Mouse (Mus musculus) right cerebral cortex, postnatal 4 days (tissue): ENCODE data around the gene Gm43552.
"Not testable (repeated sequence)": the region's sequence is repeated elsewhere in the genome, so short reads cannot be mapped to it uniquely, and the experiment has no call there.

ENCODE experiments used
- DNase-seq: peaks from one replicate; pipeline ENCODE4 v3.0.0-alpha.2; 2022

The Gm43552 gene

DNA sequence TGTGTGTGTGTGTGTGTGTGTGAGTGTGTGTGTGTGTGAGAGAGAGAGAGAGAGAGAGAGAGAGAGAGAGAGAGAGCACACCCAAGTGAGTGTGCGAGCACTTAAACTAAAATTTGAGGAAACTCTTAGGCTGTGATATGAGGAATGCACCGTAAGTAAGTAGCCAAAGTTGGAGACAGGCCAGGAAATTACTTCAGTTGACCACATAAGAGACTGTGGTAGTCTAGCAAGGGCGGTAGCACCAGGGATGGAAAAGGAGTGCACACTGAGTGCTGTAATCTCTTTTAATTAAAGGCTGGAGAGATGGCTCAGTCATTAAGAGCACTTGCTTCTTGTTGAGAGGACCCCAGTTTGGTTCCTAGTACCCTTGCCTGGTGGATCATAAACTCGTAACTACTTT, 2.8 kb downstream of the Gm43552 start:
- DNase-seq = no peak

DNA sequence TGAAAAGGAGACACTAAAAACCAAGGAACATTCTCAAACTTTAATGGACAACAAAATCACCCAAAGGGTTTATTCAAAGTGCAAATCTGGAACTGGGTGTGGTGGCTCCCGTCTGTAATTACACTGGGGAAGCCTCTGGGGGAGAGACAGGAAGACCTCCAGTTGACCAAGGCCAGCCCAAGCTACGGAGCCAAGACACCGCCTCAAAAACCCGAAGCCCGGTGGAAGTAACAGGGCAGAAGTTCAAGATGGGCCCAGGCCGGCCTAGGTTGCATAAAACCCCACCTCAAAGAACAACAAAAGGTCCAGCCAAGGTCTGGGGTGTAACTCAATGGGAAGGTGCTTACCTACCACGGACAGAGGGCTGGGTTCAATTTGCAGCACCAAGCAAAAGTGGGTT, 3.9 kb downstream of the Gm43552 start:
- DNase-seq = no peak

DNA sequence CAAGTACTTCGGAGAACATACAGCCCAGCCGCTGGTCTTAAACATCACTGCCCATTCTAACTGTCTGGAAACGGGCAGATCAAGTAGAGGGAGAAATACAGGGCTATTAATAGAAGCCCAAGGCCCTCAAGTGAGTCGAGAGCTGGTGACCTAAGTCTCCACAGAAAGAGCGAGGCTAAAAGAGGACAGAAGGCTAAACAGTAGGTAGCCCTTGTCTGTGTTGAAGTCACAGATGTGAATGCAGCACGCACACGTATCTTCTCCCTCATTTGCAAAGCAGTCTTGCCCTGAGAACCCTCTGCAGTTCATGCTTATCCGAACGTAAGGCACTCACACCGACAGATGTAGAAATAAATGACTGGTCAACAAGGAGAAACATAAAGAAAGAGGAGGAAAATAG, 5.3 kb downstream of the Gm43552 start:
- no peak for DNase-seq

DNA sequence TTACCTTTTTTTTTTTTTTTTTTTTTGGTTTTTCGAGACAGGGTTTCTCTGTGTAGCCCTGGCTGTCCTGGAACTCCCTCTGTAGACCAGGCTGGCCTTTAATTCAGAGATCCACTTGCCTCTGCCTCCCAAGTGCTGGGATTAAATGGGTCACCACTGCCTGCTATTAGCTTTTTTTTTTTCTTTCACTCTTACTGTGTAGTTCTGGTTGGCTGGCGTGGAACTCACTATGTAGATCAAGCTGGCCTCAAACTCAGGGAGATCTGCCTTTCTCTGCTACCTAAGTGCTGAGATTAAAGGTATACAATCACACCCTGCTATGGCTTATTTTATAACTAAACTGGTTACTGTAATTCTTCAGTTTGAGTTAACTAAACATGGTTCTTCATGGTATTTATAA, 6.1 kb downstream of the Gm43552 start:
- no peak for DNase-seq

DNA sequence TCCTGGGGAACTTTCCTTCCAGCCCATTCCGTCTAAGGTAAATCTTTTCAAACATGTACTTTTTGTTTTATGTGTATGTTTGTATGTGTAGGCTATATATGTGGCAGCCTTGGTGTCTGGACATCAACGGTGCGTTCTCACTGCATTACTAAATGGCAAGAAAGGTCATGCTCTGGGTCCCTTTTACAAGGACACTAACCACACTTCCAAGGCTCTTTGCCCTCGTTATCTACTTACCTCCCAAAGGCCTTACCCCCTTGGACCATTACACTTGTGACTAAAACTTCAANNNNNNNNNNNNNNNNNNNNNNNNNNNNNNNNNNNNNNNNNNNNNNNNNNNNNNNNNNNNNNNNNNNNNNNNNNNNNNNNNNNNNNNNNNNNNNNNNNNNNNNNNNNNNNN, 9.6 kb downstream of the Gm43552 start:
- DNase-seq = no peak

DNA sequence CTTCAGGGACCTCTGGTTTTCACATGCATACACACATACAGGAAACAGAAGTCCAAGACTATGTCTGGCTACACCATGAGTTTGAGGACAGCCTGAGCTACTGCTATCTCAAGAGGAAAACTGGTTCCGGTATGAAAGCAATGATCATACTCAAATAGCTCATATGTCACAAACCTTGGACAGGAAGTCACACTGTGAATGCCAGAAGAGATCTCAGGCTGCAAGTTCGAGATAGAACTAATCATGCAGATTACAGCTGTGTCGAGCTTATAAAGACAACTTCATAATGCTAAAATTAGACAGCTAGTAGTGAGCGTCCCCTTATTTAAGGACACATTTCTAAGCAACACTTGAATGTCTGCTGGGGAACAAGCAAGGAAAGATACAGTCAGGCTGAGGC, 12.1 kb downstream of the Gm43552 start:
- no peak for DNase-seq

DNA sequence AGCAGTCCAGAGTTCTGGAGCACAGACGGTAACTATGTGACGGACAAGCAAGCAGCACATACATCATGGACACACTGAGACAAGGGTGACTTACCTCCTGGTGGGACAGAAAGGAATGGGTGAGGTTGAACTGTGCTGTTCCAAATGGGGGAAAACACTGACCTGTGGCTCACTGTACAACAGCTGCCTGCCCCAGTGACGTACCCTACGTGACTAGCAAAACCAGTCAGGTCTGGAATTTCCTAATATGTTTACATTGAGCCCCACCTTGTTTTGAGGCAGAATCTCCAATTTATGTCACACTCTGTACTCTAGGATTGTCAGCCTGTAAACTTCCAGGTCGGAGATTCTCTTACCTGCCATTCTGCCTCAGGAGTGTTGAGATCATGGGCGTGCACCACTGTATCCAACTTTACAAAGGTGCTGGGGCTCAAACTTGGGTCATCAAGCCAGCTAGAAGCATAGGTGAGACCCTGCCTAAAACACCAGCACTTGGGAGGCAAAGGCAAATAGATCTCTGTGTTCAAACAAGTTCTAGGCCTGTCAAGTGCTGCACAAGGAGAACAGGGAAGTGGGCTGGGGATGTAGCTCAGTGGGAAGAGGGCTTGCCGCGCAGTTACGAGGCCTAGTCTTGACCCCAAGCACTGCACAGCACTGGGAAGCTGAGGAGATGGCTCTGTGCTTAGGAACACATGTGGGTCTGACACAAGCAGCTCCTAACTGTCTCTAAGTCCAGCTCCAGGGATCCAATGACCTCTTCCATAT, 12.8 kb downstream of the Gm43552 start:
- no peak for DNase-seq

DNA sequence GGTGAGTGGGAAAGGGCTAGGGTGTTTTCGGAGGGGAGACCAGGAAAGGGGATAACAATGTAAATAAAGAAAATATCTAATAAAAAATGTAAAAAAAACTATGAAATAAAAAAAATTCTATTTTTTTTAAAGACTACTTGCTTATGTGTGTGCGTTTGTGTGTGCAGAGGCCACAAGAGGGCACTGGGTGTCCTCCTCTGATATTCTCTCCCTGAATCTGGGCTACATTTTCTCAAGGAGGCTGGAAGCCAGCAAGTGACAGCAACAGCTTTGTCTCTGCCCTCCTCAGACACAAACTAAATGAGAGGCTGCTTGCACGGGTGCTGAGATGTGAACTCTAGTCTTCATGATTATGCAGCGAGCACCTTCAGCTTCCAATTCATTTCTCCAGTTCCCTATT, 14.4 kb downstream of the Gm43552 start:
- DNase-seq = no peak

DNA sequence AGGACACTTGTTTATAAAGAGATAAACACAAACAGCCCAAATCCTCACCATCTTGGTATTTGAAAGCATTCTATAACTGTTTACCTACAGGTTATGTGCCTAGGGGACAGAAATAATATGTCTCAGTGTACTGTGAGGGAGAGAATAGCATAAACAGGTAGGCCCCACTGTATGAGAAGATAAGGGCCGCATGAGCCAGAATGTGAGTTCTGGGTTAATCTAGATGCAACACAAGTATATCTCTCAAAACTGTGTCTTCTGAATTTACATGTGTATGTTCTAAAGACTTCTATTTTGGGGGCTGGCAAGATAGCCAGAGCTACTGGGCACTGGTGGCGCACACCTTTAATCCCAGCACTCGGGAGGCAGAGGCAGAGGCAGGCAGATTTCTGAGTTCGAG, 15.9 kb downstream of the Gm43552 start:
- not testable (repeated sequence) for DNase-seq

DNA sequence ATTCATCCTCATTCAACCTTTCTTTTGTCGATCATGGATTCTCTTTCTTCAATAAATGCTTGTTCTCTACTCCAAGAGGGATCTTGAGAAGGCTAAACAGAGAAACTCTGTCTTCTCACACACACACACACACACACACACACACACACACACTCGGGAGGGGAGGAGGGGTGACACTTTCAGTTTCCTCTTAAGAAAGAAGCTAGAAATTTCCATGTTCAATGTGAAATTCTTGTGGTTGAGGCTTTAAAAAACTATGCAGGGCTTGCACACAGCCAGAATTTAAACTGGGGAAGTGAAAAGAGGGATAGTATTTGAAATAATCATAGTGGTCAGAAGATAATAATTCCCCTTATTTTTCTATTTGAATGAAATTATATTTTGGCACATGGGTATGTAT, 16.8 kb downstream of the Gm43552 start:
- DNase-seq = no peak

DNA sequence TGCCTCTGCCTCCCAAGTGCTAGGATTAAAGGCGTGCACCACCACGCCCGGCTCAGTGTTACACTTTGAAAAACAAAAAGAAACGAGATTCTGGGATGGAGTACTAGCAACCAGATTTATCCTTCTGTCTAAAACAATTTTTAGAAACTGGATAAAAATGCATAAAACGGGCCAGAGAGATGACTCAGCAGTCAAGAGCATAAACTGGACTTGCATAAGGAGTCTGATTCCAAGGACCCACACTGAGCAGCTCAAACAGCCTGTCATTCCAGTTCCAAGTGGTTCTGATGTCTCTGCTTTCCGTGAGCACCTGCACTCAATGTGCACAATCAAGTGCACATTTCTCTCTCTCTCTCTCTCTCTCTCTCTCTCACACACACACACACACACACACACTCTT, 22.9 kb downstream of the Gm43552 start:
- DNase-seq = no peak

DNA sequence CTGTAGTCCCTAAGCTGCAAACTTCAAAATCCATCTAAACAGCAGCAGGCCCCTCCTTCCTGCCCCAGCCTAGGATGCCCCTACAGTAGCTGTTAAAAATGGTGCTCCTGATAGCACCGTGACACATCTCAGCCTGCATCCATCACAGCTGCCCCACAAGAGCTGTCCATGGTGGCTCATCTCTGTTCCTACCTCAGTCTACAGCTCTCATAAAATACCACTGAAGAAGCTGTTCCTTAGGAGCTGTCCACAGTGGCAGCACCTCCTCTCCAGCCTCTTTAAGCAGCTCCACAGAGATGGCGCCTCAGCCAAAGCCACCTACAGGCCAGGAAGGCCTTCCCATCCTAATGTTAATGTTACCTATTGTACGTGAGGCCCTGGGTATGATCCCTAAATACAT, 25.7 kb downstream of the Gm43552 start:
- DNase-seq = no peak

DNA sequence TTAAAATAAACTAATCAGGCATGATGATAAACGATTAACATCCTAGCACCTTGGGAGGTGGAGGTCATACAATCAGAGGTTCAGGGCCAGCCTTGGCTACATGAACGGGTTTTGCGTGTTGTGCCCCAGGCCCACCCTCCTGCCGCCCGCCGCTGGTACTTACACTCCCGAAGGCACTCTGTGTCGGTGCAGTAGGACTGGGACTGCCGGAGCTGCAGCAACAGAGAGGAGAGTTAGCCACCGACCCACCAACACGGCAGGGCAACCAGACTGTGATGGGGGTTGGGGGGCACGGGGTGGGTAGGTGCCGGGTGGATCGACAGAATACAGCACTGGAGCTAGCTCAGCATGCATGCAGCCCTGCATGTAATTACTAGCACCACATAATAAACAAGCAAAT, 32.3 kb downstream of the Gm43552 start:
- DNase-seq = no peak

DNA sequence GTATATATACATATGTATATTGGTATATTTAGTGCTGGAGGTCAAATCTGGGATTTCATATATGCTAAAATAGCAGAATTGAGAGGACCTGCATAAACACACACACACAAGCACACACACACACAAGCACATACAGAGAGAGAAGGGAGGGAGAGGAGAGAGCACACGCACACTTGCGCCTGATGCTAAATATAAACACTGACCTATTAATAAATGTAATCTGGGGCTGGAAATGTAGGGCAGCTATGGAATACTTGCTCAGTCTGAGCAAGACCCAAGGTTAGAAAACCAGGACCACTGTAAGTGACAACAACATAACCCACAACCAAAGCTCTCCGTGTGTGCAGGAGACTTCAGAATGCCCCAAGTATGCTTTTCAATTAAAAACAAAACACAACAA, 33.2 kb downstream of the Gm43552 start:
- DNase-seq = no peak

DNA sequence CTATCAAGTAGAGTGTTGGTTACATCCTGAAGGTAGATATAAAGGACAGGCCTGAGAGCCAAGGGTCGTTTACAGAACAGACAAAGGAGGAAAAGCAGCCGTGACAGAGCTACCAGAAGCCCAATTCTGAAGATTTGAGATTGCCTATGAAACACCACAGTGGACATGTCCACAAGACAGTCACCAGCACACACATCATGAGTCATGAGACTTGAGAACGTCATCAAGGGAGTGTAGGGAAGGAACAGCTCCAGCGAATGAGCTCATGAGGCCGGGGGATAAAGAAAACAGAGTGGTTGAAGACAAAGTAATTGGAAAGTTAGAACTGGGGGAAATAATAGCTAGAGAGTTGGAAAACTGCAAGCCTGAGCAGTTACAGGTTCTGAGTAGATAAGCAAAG, 34.8 kb downstream of the Gm43552 start:
- no peak for DNase-seq

DNA sequence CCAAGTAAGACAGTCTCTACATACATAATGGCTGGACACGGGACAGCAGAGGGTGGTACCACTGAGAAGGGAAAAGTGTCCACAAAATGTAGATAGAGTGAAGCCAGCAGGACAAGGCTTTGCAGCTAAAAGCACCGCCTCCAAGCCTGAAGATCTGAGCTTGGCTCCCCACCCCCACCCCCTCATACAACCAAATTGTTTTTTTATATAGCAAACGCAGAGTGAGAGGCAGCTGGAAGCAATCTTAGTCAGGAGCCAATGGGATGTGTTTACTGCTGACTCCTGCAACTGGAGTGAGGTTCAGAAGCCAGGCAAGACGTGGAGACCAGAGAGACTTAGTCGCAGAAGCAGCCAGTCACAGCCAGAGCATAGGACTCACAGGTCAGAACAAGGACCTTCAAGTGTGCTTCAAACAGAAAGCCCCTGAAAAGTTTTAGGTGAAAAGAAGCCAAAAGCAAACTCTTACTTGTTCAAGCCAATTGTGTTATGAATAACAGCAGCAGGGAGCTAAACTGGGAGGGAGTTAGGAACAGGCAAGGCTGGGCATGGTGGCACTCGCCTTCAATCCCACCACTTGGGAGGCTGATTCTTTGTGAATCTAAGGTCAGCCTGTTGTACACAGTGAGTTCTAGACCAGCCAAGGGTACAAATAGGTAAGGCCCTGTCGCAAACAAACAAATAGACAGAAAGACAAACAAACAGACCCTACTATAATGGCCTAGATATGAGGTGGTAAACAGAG, 35.4 kb downstream of the Gm43552 start:
- DNase-seq = no peak

DNA sequence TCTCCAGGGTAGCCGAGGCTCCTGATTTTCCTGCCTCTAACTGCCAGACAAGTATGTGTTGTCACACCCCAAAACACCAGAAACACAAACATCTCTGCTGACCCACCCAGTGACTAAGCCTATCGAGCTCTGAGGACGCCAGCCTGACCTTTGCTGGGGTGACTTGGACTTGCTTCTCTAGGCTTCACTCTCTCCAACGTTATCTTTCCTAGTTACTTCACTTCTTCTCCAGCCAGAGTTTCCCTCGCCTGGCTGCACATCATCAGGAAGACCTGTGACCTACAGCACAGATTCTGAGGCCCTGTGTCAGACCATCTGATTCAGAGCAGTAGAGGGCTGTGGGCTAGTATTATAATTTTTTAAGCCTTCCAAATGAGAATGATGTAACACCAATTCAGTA, 37.9 kb downstream of the Gm43552 start:
- DNase-seq = no peak

DNA sequence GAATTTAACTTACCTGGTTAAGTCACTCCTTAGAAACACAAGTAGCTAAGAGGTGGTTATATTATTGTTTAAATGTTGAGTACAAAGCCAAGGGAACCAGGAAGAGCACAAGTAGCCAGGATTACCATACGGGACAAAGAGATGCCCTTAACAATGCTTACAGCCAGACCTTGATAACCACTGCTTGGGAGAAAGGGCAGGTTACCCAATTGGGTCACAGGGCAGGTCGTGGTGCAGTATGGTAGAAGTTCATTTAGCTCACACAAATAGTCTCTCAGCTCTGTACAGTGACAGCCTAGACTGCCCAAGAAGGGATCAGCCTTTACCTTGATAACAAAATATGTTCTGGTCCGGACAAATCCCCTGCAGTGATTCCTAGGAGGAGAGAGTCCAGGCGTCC, 43.7 kb downstream of the Gm43552 start:
- no peak for DNase-seq

DNA sequence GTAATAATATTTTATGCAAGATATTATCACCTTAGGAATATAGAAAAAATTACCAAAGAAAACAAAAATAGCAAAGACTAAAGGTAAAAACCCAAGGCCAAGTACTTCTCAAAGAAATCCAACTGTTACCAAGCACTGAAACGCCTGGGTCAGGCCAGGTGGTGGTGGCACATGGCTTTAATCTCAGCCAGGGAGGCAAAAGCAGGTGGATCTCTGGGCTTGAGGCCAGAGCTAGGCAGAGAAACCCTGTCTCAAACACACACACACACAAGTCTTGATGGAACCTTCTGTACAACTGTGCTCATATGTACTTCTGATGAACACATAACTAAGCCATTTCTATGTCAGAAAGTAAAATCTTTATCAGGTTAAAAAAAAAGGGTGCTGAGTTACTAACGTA, 44.8 kb downstream of the Gm43552 start:
- DNase-seq = no peak

DNA sequence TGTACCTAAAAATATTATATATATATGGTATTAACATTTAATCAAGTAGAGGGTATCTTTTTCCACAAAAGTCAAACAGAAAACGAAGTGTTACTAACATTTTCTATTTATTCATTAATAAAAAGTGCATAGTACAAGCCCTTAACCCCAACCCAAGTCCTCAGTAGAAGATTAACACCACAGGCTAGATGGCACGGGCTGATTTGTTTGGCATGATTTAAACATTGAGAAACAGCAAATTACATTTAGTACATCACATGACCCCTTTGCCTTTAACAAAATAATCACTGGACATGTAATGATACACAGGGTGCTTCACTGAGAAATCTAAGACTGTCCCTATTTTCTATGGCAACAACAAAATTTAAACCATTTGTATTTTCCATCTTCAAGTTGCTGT, 45.9 kb downstream of the Gm43552 start:
- DNase-seq = no peak

DNA sequence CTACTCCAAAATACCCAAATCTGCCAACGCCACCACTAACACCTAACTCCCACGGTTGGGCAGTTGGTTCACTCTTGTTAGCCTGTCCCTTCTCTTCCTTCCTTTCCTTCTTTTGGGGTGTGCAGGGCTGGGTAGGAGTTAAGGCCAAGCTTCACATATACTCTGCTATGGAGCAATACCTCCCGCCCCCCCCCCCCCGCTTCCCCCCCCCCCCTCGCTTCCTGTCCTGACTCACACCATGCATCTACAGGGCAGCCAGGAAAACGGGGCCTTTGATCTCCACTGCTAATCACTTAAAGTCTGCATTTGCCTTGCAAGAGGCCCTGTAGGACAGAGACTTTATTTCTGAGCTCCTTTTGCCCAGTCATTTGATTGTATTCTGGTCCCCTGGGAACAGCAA, 47.7 kb downstream of the Gm43552 start:
- DNase-seq = no peak

DNA sequence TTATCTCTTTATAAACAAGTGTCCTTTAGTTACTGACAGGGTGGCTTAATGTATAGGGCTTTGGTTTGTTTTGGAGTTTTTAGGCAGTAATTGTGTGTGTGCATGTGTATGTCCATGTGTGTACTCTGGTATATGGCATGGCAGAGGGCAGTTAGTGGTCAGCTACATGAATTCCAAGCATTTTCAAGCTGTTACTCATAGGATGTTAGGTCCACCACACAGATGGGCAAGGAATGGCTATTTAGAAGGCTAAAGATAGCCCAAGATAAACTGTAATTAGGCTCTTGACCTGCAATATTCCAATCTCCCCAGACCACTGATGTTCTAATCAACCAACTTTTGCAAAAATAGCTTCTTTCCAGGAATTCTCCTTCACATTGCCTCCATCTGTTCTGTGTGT, 54.6 kb downstream of the Gm43552 start:
- no peak for DNase-seq

DNA sequence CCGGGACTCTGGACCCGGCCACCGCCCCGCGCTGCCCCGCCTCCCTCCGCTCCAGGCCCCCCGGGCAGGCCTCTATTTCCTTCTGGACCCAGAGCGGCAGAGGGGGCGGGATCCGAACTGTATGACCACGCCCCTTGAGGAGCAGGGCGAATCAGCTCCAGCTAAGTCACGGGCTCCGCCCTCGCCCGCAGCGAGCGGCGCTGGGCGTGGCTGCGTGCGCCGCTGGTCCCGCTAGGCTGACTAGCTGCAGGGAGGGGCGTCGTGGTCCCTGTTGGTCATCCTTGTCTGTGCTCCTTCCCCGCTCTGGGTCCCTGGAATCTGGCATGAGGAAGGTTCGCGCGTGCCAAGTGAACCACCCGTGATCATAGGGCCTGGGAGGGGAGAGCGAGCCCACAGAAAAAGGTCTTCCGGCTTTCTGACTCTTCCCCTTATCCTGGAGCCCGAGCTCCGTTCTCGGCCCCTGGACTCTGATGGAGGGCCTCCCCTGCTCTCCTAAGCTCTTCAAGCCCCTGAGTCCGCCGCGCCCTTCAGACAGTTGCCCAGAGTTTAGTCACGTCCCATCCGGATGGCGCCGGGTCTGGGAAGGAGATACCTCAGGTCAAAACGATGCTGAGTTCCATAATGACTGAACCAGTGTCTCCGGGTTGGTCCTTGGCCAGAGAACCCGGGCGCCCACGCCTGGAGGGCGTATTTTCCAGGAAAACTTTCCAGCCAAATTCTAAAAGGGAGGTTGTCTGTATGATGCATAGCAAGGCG, 56.6 kb downstream of the Gm43552 start, which contains the start of gene Ugdh:
TSS of gene Ugdh (minus strand) at position 144 of the 756 bp plus-strand sequence.
- DNase-seq = peak; percentile 92

DNA sequence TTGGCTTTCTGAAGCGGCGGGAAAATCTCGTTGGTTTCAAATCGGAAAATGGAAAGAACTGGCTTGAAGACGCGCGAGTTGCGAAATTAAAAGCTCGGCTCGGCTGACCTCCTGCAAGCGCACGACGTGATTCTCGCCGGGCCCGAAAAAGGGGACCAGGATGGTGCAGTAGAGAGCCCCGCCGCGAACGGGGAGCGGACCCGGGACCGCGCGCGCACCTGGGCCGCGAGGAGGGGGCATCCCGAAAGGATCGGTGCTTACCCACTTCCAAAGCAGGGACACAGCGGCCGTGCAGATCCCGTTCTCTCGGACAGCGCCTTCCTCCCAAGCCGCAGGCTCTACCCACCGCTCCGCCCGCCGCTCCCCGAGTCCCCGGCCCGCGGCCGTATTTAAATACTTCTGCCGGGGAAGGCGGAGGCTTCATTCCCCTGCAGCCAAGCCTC, 57.2 kb downstream of the Gm43552 start:
- DNase-seq = no peak
